Mouse (Mus musculus): ENCODE measurements around the gene Rabep1.
A peak's percentile ranks its signal among the peaks of the same experiment; 100 is the strongest.
"Not testable (repeated sequence)": the region's sequence is repeated elsewhere in the genome, so short reads cannot be mapped to it uniquely, and the experiment has no call there.

Gene Rabep1

GRCm38 (mm10) chr11:70831201-70831600, 13.4 kb upstream of the Rabep1 start:
- no peak for ATAC-seq (ENCODE audit: low TSS enrichment)

GRCm38 (mm10) chr11:70833408-70833807, 11.2 kb upstream of the Rabep1 start:
- ATAC-seq (ENCODE audit: low TSS enrichment) = no peak

GRCm38 (mm10) chr11:70833831-70834230, 10.7 kb upstream of the Rabep1 start:
- no peak for ATAC-seq (ENCODE audit: low TSS enrichment)

GRCm38 (mm10) chr11:70835381-70835831, 9.2 kb upstream of the Rabep1 start:
- peak; percentile 81; the same call in 1 of the 2 replicates for ATAC-seq (ENCODE audit: low TSS enrichment)

GRCm38 (mm10) chr11:70837031-70837430, 7.5 kb upstream of the Rabep1 start:
- ATAC-seq (ENCODE audit: low TSS enrichment) = no peak

GRCm38 (mm10) chr11:70838610-70839009, 6.0 kb upstream of the Rabep1 start:
- no peak for ATAC-seq (ENCODE audit: low TSS enrichment)

GRCm38 (mm10) chr11:70842983-70843382, 1.6 kb upstream of the Rabep1 start:
- ATAC-seq (ENCODE audit: low TSS enrichment) = no peak

GRCm38 (mm10) chr11:70843701-70844551, 652 bp upstream of the Rabep1 start:
- peak; percentile 42; the same call in 1 of the 2 replicates for ATAC-seq (ENCODE audit: low TSS enrichment)

GRCm38 (mm10) chr11:70845457-70845978, 940 bp downstream of the Rabep1 start:
- no peak for ATAC-seq (ENCODE audit: low TSS enrichment)

- no peak for ATAC-seq (ENCODE audit: low TSS enrichment)
Measured at GRCm38 (mm10) chr11:70846029-70846428, 1.5 kb downstream of the Rabep1 start.

GRCm38 (mm10) chr11:70860371-70860770, 15.8 kb downstream of the Rabep1 start:
- no peak for ATAC-seq (ENCODE audit: low TSS enrichment)

- not testable (repeated sequence) for ATAC-seq (ENCODE audit: low TSS enrichment)
Measured at GRCm38 (mm10) chr11:70863204-70863603, 18.6 kb downstream of the Rabep1 start.

- no peak for ATAC-seq (ENCODE audit: low TSS enrichment)
Measured at GRCm38 (mm10) chr11:70865223-70865622, 20.6 kb downstream of the Rabep1 start.

GRCm38 (mm10) chr11:70869263-70869662, 24.7 kb downstream of the Rabep1 start:
- ATAC-seq (ENCODE audit: low TSS enrichment) = no peak

GRCm38 (mm10) chr11:70869811-70870210, 25.2 kb downstream of the Rabep1 start:
- ATAC-seq (ENCODE audit: low TSS enrichment) = no peak

- ATAC-seq (ENCODE audit: low TSS enrichment) = peak; percentile 77; the same call in 1 of the 2 replicates
Measured at GRCm38 (mm10) chr11:70870407-70870806, 25.8 kb downstream of the Rabep1 start.

- no peak for ATAC-seq (ENCODE audit: low TSS enrichment)
Measured at GRCm38 (mm10) chr11:70871110-70871509, 26.5 kb downstream of the Rabep1 start.

- ATAC-seq (ENCODE audit: low TSS enrichment) = no peak
Measured at GRCm38 (mm10) chr11:70871766-70872330, 27.3 kb downstream of the Rabep1 start.

GRCm38 (mm10) chr11:70873846-70874613, 29.5 kb downstream of the Rabep1 start:
- ATAC-seq (ENCODE audit: low TSS enrichment) = no peak

- no peak for ATAC-seq (ENCODE audit: low TSS enrichment)
Measured at GRCm38 (mm10) chr11:70877670-70878069, 33.1 kb downstream of the Rabep1 start.

- no peak for ATAC-seq (ENCODE audit: low TSS enrichment)
Measured at GRCm38 (mm10) chr11:70882905-70883430, 38.4 kb downstream of the Rabep1 start.

GRCm38 (mm10) chr11:70890643-70891042, 46.1 kb downstream of the Rabep1 start:
- no peak for ATAC-seq (ENCODE audit: low TSS enrichment)
